21 mouse cellular contexts compared by ENCODE assay signal in the genomic region with DNA sequence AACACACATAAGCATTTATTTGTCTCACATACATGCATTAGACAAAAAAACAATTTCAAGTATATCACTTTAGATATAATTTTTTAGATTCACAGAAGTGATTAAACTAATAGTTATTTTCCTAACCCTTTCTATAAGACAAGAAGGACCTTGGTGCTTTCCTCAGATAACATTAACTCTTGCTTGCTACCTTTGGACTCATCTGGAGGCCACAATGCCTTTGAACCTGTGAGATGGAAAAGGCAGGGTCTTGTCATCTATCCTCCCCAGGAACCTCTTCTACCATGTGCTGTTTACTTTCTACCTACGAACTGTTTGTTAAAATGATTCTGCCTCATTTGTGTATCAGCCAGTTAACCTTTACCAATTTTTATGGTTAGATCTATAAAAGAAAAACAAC.
A peak's percentile ranks its signal among the peaks of the same experiment; 100 is the strongest.
DNase-seq lines count a peak whose midpoint lies in the region; ATAC-seq and TF ChIP-seq lines count a peak whose summit lies in the region.
"Had no signal": no experiment of that assay in that cellular context is flagged by ENCODE, and none has a peak within 500 bp of the region (broad histone marks: within the 10 kb centered on the region; RNA-seq: fewer than 3 reads in every experiment).

No protein-coding gene starts in this region.

- 51% methylated on average over 1 of the region's 1 CpGs for WGBS in intestine, embryonic 15.5 days
- WGBS in intestine, postnatal 0 days: 20% methylated on average over 1 of the region's 1 CpGs
- 62% methylated on average over 1 of the region's 1 CpGs for WGBS in intestine, embryonic 16.5 days

- H3K9me3 ChIP-seq in intestine, embryonic 15.5 days: no peaks in the 10 kb centered on the region
- H3K9me3 ChIP-seq in intestine, postnatal 0 days (ENCODE audit: control insufficient read depth): no peaks in the 10 kb centered on the region
- H3K9me3 ChIP-seq in intestine, embryonic 16.5 days (ENCODE audit: control insufficient read depth, low read length): no peaks in the 10 kb centered on the region
- H3K9me3 ChIP-seq: G1E had no signal

- H3K27me3 ChIP-seq in intestine, embryonic 15.5 days (replicated peaks): no peaks in the 10 kb centered on the region
- no peaks in the 10 kb centered on the region for H3K27me3 ChIP-seq in intestine, postnatal 0 days (replicated peaks; ENCODE audit: control insufficient read depth, insufficient read depth, low read length)
- no peaks in the 10 kb centered on the region for H3K27me3 ChIP-seq in intestine, embryonic 16.5 days (replicated peaks; ENCODE audit: control insufficient read depth, insufficient read depth, low read length)
- H3K27me3 ChIP-seq: CH12.LX, Patski had no signal

- no peaks in the 10 kb centered on the region for H3K4me1 ChIP-seq in intestine, embryonic 15.5 days (replicated peaks)
- no peaks in the 10 kb centered on the region for H3K4me1 ChIP-seq in intestine, postnatal 0 days (replicated peaks; ENCODE audit: control insufficient read depth, insufficient read depth, low read length)
- no peaks in the 10 kb centered on the region for H3K4me1 ChIP-seq in intestine, embryonic 16.5 days (ENCODE audit: control insufficient read depth, insufficient read depth, low read length)

- peak; percentile 20 for DNase-seq in kidney, adult 9 months
- DNase-seq in kidney, adult 11 months: no peak
- no peak for DNase-seq in right cerebral cortex, postnatal 36 days (ENCODE audit: low spot score in 2 of 2)
- DNase-seq: adrenal gland, adult 2 months; adrenal gland, adult 8-10 months; adrenal gland, postnatal 10 days; adrenal gland, postnatal 14 days; adrenal gland, postnatal 25 days; adrenal gland, postnatal 36 days; B cell, adult 2 months; cerebellum, adult 11 months; cerebellum, adult 11-12 months; cerebellum, adult 18-20 months had no signal

- H3K36me3 ChIP-seq in intestine, embryonic 15.5 days: no peaks in the 10 kb centered on the region
- H3K36me3 ChIP-seq in intestine, postnatal 0 days (ENCODE audit: control insufficient read depth, insufficient read depth): no peaks in the 10 kb centered on the region
- H3K36me3 ChIP-seq in intestine, embryonic 16.5 days (ENCODE audit: control insufficient read depth, insufficient read depth, low read length): no peaks in the 10 kb centered on the region
- H3K36me3 ChIP-seq: G1E had no signal

- ATAC-seq in intestine, embryonic 15.5 days: peak; percentile 69
- no peak for ATAC-seq in intestine, postnatal 0 days
- peak; percentile 71 for ATAC-seq in intestine, embryonic 16.5 days
- ATAC-seq: activated CD4-positive, CD25-positive, alpha-beta regulatory T cell, adult 4 months; CD4-positive, CD25-positive, alpha-beta regulatory T cell, adult 4 months; Patski had no signal

- H3K4me2 ChIP-seq in intestine, embryonic 15.5 days (replicated peaks): no peak overlapping the region
- no peak overlapping the region for H3K4me2 ChIP-seq in intestine, postnatal 0 days (replicated peaks; ENCODE audit: low read depth)
- H3K4me2 ChIP-seq in intestine, embryonic 16.5 days (ENCODE audit: low read depth, low read length): no peak overlapping the region

- H3K4me3 ChIP-seq in intestine, embryonic 15.5 days (replicated peaks): no peak overlapping the region
- H3K4me3 ChIP-seq in intestine, postnatal 0 days (ENCODE audit: low read depth, low read length): no peak overlapping the region
- H3K4me3 ChIP-seq in intestine, embryonic 16.5 days (ENCODE audit: low read length): no peak overlapping the region

- no peak overlapping the region for H3K27ac ChIP-seq in intestine, embryonic 15.5 days
- no peak overlapping the region for H3K27ac ChIP-seq in intestine, postnatal 0 days (ENCODE audit: low read depth, low read length)
- H3K27ac ChIP-seq in intestine, embryonic 16.5 days (ENCODE audit: low read length): no peak overlapping the region

- no peak overlapping the region for H3K9ac ChIP-seq in intestine, embryonic 15.5 days
- H3K9ac ChIP-seq in intestine, postnatal 0 days (ENCODE audit: low read depth, low read length): no peak overlapping the region
- H3K9ac ChIP-seq in intestine, embryonic 16.5 days (ENCODE audit: low read depth, low read length): no peak overlapping the region

- TF ChIP-seq CTCF in intestine, postnatal 0 days (IDR thresholded peaks at IDR 0.05; ENCODE audit: low read depth): no peak
